Mouse (Mus musculus) megakaryocyte progenitor cell, adult 5-6 weeks (primary cell): ENCODE results near the gene Camk1g. TPM values are rescaled to one million over a fixed set of nuclear protein-coding genes. Genes with fewer than 3 reads are reported as not detected.

Experiments
- ATAC-seq: replicated peaks from 2 replicates; pipeline ENCODE4 v1.8.0; 2016; ENCODE audit warnings: mild to moderate bottlenecking, moderate TSS enrichment, inconsistent platforms; ENCODE audit not compliant: poor library complexity
- total RNA-seq, 2 experiments: library from RNA; stranded (forward) in 1 of 2; stranded (reverse) in 1 of 2; fragments of 157-497, 149-512 nt in 1 of 2; fragments of 200-1000 nt in 1 of 2; gene quantifications; 2 replicates each; pipeline versions ENCODE4 v1.2.3 to v1.2.4; 2015 to 2017

Camk1g gene
- total RNA-seq, 2 experiments from 2014 or later = not detected

DNA sequence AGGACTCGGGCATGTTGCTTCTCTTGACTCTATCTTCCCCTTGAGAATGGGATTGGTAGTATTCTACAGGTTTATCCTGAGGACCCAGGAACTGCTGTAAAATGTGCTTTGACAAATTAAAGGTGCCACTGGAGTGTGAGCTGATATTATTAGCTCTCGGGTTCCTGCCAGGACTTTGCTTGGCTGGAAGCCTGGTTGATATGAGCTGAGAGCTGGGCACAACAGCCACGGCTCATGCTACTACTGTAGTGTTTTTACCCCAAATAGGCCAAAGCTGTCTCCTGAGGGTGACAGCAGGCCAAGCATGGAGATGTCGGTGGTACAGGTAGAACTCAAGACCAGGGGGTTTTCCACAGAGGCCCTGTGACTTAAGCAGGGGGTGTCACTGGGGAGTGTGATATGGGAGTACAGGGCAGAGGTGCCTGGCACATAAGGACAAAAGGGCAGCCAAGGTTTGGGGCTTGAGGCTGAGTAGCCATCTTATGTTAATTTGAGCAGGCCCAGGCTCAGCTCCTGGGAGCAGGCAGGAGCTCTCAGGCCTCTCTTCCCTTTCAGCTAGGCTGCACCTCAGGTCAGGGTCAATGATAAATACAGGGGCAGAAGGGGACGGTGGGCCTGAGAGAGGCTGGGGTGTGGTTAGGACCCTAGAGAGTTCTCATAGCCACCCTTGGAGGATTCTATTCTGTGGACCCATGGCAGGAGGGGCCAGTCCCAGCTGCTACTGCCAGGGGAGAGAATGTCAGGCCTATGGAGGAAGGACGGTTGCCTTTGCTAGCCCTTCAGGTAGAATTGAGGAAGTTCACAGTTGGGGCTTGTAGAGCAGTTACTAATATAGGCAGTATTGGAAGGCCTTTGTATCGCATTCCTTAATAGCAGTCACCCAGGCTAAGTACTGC is 33.7 kb downstream of the Camk1g start:
- ATAC-seq = peak; percentile 58

- no peak for ATAC-seq
These were observed 35.6 kb downstream of the Camk1g start for GRCm38 (mm10) chr1:193334546-193334945.

DNA sequence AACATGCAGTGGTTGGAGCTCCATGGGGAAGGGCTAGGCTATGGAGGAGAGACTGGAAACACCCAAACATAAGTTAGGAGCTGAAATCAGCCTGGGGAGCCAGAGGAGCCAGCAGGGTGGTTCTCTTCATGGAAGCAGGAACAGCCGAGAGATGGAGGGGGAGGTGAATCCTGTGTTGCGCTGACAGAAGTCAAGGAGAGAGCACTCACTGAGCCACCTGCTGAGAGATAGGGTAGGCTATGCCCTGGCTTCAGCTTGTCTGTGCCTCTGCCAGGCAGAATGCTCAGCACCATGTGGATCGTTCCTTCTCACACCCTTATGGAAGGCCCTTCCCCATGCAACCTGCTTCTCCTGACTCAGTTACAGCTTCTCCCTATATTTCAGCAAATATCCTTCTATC is 36.3 kb downstream of the Camk1g start:
- no peak for ATAC-seq

DNA sequence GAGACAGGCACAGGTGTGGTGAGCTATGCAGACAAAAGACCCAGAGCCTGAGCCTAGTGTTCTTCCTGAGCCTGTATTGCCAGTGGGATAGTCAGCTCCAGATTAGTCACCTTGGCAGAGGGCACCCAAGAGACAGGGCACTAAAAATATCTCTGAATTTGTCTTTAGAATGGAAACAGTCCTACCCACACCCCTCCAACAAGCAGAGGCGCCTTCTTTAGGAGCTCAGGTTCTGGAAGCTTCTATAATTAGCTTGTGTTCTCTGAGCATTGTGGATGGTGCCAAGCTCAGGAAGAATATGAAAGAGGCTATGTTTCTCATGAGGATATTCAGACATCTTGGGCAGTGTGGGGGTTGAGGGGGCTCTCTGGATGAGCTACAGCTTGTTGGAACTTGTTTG is 37.4 kb downstream of the Camk1g start:
- no peak for ATAC-seq

DNA sequence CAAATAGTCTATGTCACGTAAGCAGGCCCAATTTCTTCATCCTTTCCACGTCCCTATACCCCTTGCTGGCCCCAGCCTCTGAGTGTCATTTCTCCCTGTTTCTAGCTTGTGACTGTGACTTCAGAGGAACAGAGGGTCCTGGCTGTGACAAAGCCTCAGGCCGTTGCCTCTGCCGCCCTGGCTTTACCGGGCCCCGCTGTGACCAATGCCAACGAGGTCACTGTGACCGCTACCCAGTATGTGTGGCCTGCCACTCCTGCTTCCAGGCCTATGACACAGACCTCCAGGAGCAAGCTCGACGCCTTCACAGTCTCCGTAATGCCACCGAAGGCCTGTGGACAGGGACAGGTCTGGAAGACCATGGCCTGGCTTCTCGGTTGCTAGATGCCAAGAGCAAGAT is 38.1 kb downstream of the Camk1g start:
- ATAC-seq = no peak

DNA sequence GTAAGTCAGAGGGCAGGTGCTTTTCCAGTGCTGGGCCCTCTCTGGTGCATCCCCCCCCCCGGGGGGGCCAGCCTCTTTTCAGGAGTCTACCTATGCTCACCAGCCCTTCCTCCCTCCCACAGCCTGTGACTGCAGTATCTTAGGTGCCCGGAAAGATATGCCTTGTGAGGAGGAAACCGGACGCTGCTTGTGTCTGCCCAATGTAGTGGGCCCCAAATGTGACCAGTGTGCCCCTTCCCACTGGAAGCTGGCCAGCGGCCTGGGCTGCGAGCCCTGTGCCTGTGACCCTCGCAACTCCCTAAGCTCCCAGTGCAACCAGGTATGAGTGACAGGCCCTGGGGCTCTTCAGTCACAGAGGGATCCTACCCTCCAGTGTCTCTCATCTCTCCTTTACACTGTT is 39.5 kb downstream of the Camk1g start:
- ATAC-seq = no peak

- peak; percentile 78 for ATAC-seq
These were observed 39.9 kb downstream of the Camk1g start for GRCm38 (mm10) chr1:193330172-193330571.

DNA sequence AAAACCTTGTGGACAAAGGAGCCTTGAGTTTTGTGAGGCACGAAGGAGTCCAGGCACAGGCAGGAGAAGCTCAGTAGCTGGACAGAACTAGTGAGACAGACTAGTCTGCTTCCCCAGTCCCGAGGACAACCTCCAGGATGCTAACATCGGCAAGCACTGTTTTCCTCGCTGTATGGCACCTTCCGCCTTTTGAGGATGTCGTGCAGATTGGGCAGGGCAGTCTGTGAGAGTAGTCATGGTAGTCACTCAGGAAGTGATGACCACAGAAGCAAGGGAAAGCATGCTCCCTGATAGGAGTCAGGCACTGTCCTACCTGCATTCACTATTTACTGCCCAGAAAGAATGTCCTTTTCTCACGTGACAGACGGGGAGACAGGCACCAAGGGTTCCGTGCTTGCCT is 40.5 kb downstream of the Camk1g start:
- ATAC-seq = peak; percentile 59

GRCm38 (mm10) chr1:193327686-193328085 is 42.4 kb downstream of the Camk1g start:
- ATAC-seq = no peak

GRCm38 (mm10) chr1:193327216-193327615 is 42.9 kb downstream of the Camk1g start:
- no peak for ATAC-seq

DNA sequence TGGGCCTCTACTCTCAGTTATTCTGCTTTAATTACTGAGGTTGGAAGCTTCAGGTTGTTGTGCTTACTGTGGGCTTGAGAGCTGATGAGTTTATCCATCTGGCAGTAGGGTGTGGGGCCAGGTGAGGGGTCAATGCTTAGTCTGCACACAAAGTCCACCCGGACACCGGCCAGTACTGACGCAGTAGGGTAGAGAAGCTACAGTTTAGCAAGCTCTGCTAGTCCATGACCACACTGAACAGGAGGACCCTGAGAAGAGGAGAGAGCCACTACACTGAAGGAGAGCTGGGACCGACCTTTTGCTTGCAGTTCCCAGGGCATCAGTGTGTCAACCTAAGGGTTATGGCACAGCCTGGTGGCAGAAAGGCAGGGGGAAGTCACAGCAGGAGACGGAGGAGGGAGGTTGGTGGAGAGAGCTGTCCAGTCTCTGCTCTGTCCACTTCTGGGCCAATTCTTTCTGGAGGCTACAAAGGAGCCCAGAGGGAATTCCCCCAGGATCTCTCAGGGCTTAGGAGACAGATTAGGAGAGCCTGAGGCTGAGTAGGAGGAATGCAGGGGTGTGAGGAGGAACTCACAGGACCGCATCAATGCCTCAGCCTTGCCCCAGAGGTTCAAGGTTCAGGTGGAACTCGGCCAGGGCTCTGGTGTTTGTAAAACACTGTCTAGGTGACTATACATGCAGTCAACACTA is 43.5 kb downstream of the Camk1g start:
- 0 out of 2 replicates have a peak, but pooled peaks have one; percentile 18 for ATAC-seq

- ATAC-seq = no peak
These were observed 44.2 kb downstream of the Camk1g start for GRCm38 (mm10) chr1:193325891-193326290.

DNA sequence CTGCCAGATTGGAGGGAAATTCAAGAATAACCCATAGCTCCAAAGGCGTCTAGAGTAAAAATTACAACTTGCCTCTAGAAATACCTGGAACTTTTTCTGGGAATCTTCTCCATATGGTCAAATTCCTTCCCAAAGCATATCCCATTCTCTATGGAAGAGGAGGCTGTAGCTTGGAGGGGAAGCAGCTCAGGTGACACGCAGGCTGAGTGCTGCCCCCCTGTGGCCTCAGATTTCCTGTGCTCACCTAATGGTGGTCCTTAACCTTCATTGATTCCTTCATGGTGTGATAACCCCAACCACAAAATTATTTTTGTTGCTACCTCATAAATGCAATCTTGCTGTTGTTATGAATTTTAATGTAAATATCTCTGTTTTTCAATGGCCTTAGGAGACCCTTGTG is 45.9 kb downstream of the Camk1g start:
- peak; percentile 67 for ATAC-seq

- ATAC-seq = no peak
These were observed 46.4 kb downstream of the Camk1g start for GRCm38 (mm10) chr1:193323686-193324085.

DNA sequence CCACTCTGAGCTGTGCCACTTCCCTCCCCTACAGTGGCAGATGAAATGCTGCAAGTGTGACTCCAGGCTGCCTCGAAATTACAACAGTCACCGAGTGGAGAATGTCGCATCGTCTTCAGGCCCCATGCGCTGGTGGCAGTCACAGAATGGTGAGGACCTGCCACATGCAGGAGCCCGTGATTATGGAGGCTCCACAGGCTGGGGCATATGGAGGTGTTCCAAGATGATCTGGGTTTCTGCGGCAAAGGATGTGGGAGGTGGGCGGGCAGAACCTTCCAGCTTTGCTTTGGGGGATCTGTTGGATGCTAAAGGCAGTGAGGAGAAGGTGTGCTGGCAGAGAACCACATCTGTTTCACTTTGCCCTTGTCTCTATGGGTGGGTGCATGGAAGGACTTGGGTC is 49.7 kb downstream of the Camk1g start:
- ATAC-seq = no peak

DNA sequence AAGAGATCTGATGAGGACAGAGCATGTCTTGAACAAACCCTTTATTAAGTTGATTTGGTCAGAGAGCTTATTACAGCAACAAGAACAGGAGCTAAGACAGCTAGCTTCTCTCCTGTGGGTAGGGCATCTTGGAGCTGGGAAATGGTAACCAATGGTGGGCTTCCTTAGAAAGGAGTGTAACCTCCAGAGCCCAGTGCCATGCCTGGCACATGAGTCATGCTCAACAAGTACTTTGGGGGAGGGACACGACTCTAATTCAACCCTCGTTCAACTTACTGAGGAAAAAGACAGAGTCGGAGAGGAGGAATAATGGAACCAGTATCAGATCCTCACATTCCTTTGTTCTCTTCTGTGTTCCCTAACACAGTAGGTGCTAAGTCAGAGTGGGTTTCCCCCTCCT is 50.4 kb downstream of the Camk1g start:
- no peak for ATAC-seq

DNA sequence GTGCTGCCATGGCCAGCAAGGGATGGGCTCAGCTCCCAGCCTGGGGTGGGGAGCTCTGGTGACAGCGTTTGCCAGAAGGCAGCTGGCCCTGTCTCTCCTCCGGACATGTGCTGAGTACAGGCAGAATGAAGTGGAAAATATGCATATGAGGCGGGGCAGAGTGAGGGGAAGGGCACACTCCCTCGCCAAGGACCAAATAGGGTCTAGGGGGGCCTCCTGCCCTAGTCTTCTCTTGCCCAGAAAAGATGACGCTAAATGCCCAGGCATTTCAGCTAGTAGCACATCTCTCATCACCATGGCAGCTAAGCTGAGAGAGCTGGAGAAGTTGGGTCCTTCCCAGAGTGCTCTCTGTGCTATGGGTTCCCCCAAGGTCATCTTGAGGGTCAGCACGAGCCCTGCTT is 52.9 kb downstream of the Camk1g start:
- ATAC-seq = no peak

GRCm38 (mm10) chr1:193316358-193316750 is 53.7 kb downstream of the Camk1g start:
- ATAC-seq = no peak

- no peak for ATAC-seq
These were observed 54.3 kb downstream of the Camk1g start for GRCm38 (mm10) chr1:193315705-193316357.

DNA sequence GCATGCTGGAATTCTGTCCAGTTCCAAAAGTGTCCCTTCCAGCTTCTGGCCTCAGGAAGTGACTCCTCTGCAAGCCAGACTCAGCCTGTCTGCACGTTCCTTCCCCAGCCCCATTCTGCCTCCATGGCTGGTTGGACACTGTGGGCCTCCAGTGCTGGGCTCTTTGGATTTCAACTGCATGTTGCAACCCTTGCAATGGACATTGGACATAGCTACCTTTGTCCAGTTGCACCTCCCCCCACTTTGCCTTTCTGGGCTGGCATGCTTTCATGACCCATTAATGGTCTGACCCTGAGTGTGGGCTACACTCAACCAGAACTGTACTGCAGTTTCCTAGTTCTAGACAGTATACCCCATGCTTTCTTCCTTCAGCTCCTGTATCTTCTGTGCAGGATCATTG is 58.5 kb downstream of the Camk1g start:
- ATAC-seq = no peak

- peak; percentile 44; the same call in 1 of the 2 replicates for ATAC-seq
These were observed 59.5 kb downstream of the Camk1g start for GRCm38 (mm10) chr1:193310519-193311085.
